Mouse (Mus musculus) limb, embryonic 14.5 days (tissue): ENCODE data around the gene Pdzk1ip1. TPM values are rescaled to one million over a fixed set of nuclear protein-coding genes. Genes with fewer than 3 reads are reported as not detected.

Source experiments
- ATAC-seq: fragments of 200-750 bp; cut with Nextera tagmentation; 2 replicates; pipeline ENCODE4 v1.8.0; 2017; ENCODE audit warnings: low read depth, moderate number of reproducible peaks, moderate TSS enrichment; ENCODE audit not compliant: low FRiP score
- DNase-seq: peaks from one replicate; pipeline ENCODE4 v3.0.0-alpha.2; 2015; ENCODE audit warnings: low spot score
- H3K27ac ChIP-seq: fragments of 300-500 bp; sonication (generic); replicated peaks from 2 replicates; pipeline ENCODE4 v1.5.1; 2014; ENCODE audit warnings: low read depth, mild to moderate bottlenecking, low read length, moderate library complexity, mixed read lengths
- H3K27me3 ChIP-seq: fragments of 300-500 bp; sonication (generic); 2 replicates; pipeline ENCODE4 v1.6.1; 2014; ENCODE audit warnings: low read length, mixed read lengths; ENCODE audit not compliant: control insufficient read depth, insufficient read depth
- H3K36me3 ChIP-seq: fragments of 300-500 bp; sonication (generic); 2 replicates; pipeline ENCODE4 v1.6.1; 2014; ENCODE audit warnings: mild to moderate bottlenecking, low read length, moderate library complexity, mixed read lengths; ENCODE audit not compliant: control insufficient read depth, insufficient read depth
- H3K4me1 ChIP-seq: fragments of 300-500 bp; sonication (generic); 2 replicates; pipeline ENCODE4 v1.6.1; 2014; ENCODE audit warnings: antibody characterized with exemption, low read length, mixed read lengths; ENCODE audit not compliant: control insufficient read depth, insufficient read depth
- H3K4me2 ChIP-seq: fragments of 300-500 bp; sonication (generic); replicated peaks from 2 replicates; pipeline ENCODE4 v1.6.1; 2014; ENCODE audit warnings: low read depth, mild to moderate bottlenecking, low read length, moderate library complexity; ENCODE audit not compliant: severe bottlenecking
- H3K4me3 ChIP-seq: fragments of 300-500 bp; sonication (generic); replicated peaks from 2 replicates; pipeline ENCODE4 v1.5.1; 2014; ENCODE audit warnings: low read length
- H3K9ac ChIP-seq: fragments of 300-500 bp; sonication (generic); 2 replicates; pipeline ENCODE4 v1.6.1; 2014; ENCODE audit warnings: mild to moderate bottlenecking, low read depth, low read length, moderate library complexity; ENCODE audit not compliant: severe bottlenecking
- H3K9me3 ChIP-seq: fragments of 300-500 bp; sonication (generic); 2 replicates; pipeline ENCODE4 v1.6.1; 2016; ENCODE audit warnings: low read length; ENCODE audit not compliant: control insufficient read depth
- POLR2A ChIP-seq: fragments of 200-500 bp; IDR thresholded peaks from 2 replicates; pipeline ENCODE4 v1.8.0; 2012; ENCODE audit warnings: inconsistent platforms, mild to moderate bottlenecking, moderate library complexity, borderline replicate concordance; ENCODE audit not compliant: insufficient read depth, insufficient read length; ENCODE audit errors: extremely low read depth
- WGBS: fragments of 180-500 bp; shearing (Covaris S2); extraction: QIAGEN DNeasy Blood & Tissue Kit; methylation state at CpG from one replicate; pipeline ENCODE4 v1.1.7; 2014; 5-methylcytosine and 5-hydroxymethylcytosine counted together
- polyA plus RNA-seq, 2 experiments: library from polyadenylated mRNA; depleted of rRNA in 1 of 2; stranded (reverse) in 1 of 2; unstranded in 1 of 2; fragments of >200 nt; fragmentation: Nextera tagmentation in 1 of 2; extraction: Ambion mirVana in 1 of 2; gene quantifications; 2 replicates each; pipeline versions ENCODE4 v1.2.1 to v1.2.3; 2012 to 2014

The Pdzk1ip1 gene
- polyA plus RNA-seq, 2 experiments, result 12.0 to 21.9 TPM

DNA sequence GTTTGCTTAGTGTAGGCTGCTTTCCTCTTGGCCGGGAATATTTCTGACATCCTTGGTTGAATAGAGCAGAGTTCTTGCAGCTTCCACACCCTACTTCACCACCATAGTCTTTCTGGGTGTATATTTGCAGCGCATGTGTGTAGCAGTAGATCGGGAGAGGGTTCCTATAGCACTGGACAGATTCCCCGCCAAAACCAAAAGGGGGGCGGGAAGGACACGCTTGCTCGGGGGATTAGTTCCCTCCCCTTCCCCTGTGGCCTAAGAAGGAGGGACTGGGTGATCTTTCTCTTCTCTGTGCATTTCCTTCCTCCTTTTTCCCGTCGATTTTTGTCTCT lies 26.0 kb upstream of the Pdzk1ip1 start:
- Histone ChIP-seq H3K27ac (no peak overlapping the region), H3K4me1 (peaks cover 5% of the 10 kb centered on the region; the same call in 1 of the 2 replicates), H3K4me3 (peak overlapping the region; percentile 48), H3K36me3 (no peaks in the 10 kb centered on the region), H3K9ac (no peak overlapping the region), H3K27me3 (peaks cover 95% of the 10 kb centered on the region), H3K9me3 (no peaks in the 10 kb centered on the region), H3K4me2 (peak overlapping the region; percentile 95)
- ATAC-seq (no peak), DNase-seq (no peak)
- 3% methylated on average over 9 of the region's 9 CpGs for WGBS
- no peak for TF ChIP-seq POLR2A

DNA sequence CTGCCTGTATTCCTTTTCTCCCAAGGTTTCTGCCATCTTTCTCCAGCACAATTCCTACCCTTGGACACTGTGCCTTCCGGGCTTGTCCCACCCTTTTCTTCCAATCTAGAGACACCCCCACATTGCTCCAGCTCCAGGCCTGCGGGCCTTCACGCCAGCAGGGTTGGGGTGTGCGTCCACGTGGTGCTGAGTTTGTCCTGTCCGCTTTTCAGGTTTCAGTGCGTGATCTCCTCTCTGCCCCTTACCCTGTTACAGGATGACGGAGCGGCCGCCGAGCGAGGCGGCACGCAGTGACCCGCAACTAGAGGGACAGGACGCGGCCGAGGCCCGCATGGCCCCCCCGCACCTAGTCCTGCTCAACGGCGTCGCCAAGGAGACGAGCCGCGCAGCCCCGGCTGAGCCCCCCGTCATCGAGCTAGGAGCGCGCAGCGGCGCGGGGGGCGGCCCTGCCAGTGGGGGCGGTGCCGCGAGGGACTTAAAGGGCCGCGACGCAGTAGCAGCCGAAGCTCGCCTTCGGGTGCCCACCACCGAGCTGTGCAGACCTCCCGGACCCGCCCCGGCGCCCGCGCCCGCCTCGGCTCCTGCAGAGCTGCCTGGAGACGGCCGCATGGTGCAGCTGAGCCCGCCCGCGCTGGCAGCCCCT lies 25.5 kb upstream of the Pdzk1ip1 start:
- Histone ChIP-seq H3K4me2 (peak overlapping the region; percentile 95), H3K27me3 (peaks cover 90% of the 10 kb centered on the region), H3K9me3 (no peaks in the 10 kb centered on the region), H3K4me3 (peak overlapping the region; percentile 48), H3K4me1 (peaks cover 5% of the 10 kb centered on the region; the same call in 1 of the 2 replicates), H3K36me3 (no peaks in the 10 kb centered on the region), H3K9ac (peak overlapping the region; percentile 43), H3K27ac (no peak overlapping the region)
- TF ChIP-seq POLR2A, result no peak
- DNase-seq (no peak), ATAC-seq (peak; percentile 79)
- under 1% methylated on average over 46 of the region's 58 CpGs for WGBS

DNA sequence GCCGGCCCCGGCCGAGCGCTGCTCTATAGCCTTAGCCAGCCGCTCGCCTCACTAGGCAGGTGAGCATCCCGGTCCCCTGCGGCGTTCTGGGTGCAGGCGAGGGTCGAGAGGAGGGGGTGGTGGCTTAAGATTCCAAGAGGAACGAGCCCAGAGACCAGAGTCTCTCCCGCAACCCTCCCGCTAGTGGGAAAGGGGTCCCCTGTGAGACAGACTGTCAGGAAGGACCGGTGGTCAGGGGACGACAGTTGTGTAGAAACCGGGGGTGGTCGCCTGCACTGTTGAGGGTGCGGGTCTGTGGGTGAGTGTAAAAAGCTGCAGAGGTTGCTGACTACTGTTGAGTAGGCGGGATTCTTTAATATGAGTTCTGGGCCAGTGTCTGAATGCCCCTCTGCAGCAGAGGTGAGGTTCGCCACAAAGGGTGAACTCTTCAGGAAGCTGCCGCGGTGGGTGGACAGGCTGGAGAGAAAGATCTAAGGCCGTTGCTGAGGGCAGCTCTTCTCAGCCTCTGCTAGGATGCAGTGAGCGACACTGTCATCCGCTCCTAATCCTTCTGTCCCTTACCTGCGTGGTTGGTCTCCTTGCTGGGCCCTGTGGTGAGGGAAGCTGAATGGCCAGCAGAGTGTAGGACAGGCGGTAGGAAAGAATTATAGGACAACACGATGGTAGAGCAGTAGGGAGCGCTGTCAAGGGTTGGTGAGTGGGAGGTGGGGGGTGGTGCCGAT lies 24.8 kb upstream of the Pdzk1ip1 start:
- Histone ChIP-seq H3K4me1 (peaks cover 5% of the 10 kb centered on the region; the same call in 1 of the 2 replicates), H3K4me3 (peak overlapping the region; percentile 48), H3K36me3 (no peaks in the 10 kb centered on the region), H3K9ac (peak overlapping the region; percentile 43), H3K4me2 (peak overlapping the region; percentile 95), H3K9me3 (no peaks in the 10 kb centered on the region), H3K27me3 (peaks cover 83% of the 10 kb centered on the region), H3K27ac (no peak overlapping the region)
- no peak for TF ChIP-seq POLR2A
- no peak for DNase-seq
- 2% methylated on average over 31 of the region's 31 CpGs for WGBS
- 0 out of 2 replicates have a peak, but pooled peaks have one; percentile 2 for ATAC-seq

DNA sequence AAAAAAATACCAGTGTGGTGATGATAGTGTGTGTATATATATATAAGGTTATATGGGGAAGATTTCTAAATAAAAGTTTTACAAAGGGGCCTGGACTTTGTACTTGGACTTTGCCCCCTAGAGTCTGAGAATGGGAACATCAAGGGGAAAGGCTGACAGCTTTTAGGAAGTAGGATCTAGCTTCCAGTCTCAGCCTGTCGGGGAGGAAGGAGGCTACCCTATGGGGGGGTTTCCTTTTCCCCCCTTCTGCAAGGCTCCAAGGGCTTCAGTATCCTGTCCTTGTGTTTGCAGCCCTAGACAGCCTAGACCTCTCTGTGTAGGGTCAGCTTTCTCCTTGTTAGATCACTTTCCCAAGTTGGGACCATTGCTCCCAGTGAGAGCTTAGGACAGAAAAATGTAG lies 16.8 kb upstream of the Pdzk1ip1 start:
- no peaks in the 10 kb centered on the region for H3K36me3 ChIP-seq
- H3K27me3 ChIP-seq, result peaks cover 4% of the 10 kb centered on the region; the same call in 1 of the 2 replicates
- DNase-seq, result no peak
- H3K9ac ChIP-seq, result no peak overlapping the region
- H3K27ac ChIP-seq, result no peak overlapping the region
- 31% methylated on average over 1 of the region's 1 CpGs for WGBS
- no peaks in the 10 kb centered on the region for H3K9me3 ChIP-seq
- no peak for ATAC-seq
- H3K4me2 ChIP-seq, result no peak overlapping the region
- TF ChIP-seq POLR2A, result no peak
- no peaks in the 10 kb centered on the region for H3K4me1 ChIP-seq
- H3K4me3 ChIP-seq, result no peak overlapping the region

DNA sequence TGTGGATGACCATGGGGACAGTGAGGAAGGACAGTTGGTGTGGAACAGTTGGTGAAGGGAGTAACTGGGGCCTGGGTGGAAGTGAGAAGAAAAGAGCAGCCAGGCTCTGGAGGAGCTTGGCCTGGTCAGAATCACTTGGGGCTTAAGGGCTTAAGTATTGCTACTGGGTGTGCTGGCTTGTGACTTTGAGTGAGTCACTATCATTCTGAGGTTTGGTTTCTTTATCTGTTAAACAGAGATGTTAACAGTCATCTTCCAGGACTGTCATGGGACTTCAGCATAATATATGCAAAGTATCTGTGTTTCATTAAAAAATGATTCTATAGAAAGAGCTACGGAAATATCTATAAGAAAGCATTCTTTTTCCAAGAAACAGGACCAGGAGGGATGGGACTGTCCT lies 13.7 kb upstream of the Pdzk1ip1 start:
- Histone ChIP-seq H3K4me1 (no peaks in the 10 kb centered on the region), H3K9me3 (no peaks in the 10 kb centered on the region), H3K36me3 (no peaks in the 10 kb centered on the region), H3K9ac (no peak overlapping the region), H3K27me3 (no peaks in the 10 kb centered on the region), H3K4me2 (no peak overlapping the region), H3K4me3 (no peak overlapping the region), H3K27ac (no peak overlapping the region)
- no peak for ATAC-seq
- 83% methylated on average over 1 of the region's 1 CpGs for WGBS
- no peak for DNase-seq
- TF ChIP-seq POLR2A, result no peak
